Mouse (Mus musculus) c-Kit-positive CD71-negative TER-119-negative erythroid progenitor cells, embryonic 14.5 days (primary cell): ENCODE data around the gene Irx2.

Experiments
- DNase-seq: peaks from one replicate; pipeline ENCODE4 v3.0.0-alpha.2; 2013; ENCODE audit warnings: low read depth

Gene Irx2

DNA sequence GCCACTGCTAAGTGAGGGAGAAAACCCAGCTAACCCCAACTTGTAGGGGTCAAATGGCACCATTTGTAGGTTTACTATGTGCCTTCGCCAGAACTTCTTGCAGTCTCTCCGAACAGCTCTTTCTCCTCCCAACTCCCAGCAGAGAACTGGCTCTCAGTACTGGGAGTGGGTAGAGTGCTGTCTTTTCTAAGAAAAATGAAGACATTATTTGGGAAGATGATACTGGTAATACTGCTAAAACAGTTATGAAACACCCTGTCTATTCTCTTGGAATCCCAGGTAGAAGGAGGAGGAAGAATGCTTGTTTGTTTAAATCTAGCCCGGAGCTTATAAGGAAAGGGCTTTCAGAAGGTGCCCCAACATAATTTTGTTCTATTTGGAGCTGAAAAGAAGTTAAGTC, 8.9 kb downstream of the Irx2 start:
- no peak for DNase-seq

DNA sequence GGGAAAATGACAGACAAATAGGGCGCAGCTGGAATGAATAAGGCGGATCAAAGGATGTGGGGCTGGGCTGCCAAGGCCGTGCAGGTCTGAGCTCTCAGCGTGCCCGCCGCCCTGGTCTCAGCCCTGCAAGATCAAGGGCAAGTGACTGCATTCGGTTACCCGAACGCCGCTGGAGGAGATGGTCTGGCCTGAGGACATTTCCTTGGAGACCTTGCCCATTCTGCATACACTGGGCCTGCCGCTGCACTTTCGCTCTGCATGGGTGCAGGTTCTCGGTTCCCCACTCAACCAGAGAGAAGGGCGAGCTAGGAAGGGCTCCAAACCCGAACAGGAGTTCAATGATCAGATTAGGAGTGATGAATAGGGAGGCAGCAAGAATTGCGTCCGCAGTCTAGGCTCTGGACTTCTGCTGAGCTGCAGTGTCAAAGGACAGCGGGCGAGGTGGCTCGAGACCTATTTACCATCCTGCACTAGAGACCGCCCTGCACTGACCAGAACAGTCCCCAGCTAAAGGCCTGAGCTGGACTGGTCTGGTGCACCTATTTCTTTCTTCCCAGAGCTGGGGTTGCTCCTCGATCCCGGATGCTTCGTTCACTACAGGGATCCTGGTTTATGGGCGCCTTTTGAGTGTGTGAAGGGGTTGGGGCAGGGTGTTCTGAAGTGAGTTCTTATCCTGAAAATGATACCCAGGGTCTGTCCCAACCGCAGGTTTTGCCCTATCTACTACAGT, 9.9 kb downstream of the Irx2 start:
- no peak for DNase-seq

DNA sequence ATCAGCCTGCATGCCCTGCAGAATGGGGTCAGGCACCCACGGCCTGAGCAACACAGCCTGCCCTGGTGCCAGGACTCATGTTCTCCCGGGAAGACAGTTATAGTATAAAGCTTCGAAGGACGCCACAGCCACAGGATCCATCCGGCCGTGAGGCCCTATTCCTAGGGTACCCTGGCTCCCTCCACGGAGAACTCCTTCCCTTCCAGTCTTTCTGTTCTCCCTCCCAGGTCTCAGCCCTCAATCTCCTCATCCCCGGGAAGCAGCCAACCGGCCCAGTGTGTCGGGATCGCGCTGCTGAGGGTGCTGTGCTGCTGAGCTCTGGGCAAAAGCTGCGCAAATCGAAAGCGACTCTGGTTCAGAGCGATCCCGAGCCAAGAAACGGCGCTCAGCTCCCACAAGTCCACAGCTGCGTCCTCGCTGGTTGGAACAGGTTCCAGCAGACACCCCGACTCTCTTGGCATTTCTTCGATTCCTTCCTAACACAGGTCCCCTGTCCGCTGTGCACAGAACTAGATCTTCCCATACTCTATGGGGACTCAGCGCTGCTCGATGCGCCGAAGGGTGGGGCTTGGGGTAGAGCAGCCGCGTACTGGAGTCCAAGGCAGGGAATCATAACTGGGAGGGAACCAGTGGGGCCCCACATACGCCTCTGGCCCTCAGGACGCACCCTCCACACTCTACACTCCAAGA, 11.0 kb downstream of the Irx2 start:
- DNase-seq = no peak

DNA sequence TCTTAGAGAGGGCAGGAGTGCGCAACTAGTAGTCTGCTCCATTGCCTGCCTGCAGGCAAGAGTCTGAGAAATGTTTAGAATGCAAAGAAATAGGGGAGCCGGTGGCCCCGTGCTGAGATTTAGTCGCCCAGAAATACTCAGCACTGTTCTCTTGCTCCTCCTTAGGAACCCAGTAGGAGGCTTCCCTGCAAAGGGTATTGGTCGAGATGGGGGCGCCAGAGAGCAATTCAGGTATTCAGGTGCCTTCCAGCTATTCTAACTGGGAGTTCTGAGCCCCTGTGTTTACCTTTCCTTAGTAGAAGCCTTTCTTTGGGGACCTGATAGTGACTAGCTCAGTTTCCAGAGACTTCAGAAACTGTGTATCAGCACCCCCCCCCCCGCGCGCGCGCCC, 11.5 kb downstream of the Irx2 start:
- DNase-seq = no peak

DNA sequence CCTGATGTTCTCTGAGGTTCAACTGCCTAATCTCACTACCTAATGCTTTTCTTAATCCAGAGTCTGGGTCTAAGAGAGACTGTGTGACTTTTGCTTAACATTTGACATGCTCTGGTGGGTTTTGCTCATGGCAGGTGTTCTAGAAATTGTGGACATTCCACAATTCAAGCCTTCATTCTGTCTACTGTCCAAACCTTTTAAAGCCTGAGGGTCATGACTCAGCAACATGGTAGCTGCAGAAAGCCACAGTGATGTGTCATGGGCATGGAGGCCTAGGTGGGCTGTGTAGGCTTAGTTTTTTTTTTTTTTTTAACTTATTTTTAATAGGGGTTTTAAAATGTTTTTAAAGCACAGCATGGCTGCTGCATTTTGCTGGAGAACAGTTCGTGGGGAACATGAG, 27.8 kb downstream of the Irx2 start:
- no peak for DNase-seq

DNA sequence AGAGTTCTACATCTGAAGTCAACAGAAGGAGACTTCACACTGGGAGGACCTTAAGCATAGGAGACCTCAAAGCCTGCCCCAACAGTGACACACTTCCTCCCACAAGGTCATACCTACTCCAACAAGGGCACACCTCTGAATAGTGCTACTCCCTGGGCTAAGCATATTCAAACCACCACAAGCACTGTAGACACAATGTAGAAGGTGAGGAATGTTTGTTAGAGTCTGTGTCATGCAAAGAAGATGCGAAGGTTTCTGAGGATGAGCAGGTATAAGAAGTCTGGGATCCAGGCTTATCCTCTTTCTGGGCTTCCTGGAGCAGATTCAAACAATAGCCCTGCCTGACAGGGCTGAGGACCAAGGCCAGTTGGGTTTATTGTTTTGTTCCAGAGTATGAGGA, 47.2 kb downstream of the Irx2 start:
- no peak for DNase-seq
